Mouse (Mus musculus) cerebral cortex, adult 2 months (tissue): Measurements from ENCODE around the gene Dnajc10.

Source experiments
- WGBS: fragments of 180-500 bp; shearing (Covaris S2); methylation state at CpG from one replicate; pipeline ENCODE4 v1.1.7; 2018; 5-methylcytosine and 5-hydroxymethylcytosine counted together

Gene Dnajc10

GRCm38 (mm10) chr2:80315242-80316161 lies at the start of gene Dnajc10:
Dnajc10 (plus strand) TSS chr2:80315466.
- WGBS = under 1% methylated on average over 71 of the region's 72 CpGs

DNA sequence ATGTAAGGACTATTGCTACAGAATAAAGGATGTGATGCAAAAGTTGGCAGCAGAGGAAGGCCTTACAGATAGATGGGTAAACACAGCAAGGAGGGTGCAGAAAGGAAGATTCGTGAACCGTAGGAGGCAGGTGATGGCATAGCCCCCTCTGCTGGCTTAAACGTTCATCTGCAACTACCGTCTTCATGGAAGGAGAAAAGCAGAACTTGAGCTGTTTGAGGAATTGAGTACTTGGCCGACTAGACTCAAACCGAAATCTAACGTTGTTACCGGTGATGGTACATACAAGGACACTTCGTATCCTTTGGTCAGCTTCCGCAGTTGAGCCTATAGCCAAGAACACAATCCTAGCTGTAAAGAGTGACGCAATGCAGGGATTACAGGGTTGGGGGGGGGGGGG lies 48.4 kb upstream of the Dnajc10 start:
- WGBS = 10% methylated on average over 11 of the region's 11 CpGs

GRCm38 (mm10) chr2:80268053-80268452 lies 47.2 kb upstream of the Dnajc10 start:
- WGBS = 46% methylated on average over 4 of the region's 4 CpGs

- WGBS = 73% methylated on average over 1 of the region's 1 CpGs
These were observed 43.8 kb upstream of the Dnajc10 start for GRCm38 (mm10) chr2:80271431-80271830.

- WGBS = 71% methylated on average over 3 of the region's 3 CpGs
These were observed 42.2 kb upstream of the Dnajc10 start for GRCm38 (mm10) chr2:80273038-80273437.

GRCm38 (mm10) chr2:80273763-80274162 lies 41.5 kb upstream of the Dnajc10 start:
- WGBS = 85% methylated on average over 4 of the region's 4 CpGs

DNA sequence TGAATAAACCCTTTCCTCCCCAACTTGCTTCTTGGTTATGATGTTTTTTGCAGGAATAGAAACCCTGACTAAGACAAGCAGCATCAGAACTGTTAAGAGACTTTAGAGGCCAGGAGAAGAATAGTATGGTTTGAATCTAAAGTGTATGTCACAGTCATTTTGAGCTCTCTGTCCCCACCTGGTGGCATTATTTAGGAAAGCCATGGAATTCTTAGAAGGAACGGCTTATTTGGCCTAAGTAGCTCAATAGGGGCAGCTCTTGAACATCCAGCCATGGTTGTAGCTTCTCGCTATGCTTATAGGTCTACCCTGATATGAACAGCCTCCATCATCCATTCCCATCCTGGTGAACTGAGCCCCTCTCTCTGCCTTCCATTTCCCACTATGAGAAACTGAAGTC lies 40.1 kb upstream of the Dnajc10 start:
- WGBS = 46% methylated on average over 2 of the region's 2 CpGs

DNA sequence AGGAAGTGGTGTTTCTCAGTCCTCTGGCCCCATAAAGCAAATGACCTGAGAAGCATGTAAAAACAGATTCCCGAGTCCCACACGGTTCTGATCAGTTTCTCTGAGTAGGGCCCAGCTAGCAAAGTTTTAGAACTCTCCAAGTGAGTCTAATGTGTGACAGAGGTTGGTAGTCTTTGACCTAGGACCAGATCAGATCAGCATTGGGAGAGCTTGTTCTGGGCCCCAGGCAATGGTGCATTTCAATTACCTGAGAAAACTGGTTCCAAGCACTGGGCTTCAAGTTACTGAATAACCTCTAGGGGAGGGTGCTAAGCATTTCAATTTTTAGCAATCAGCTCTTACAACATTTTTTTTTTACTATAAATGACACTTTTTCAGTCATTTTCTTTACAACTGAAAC lies 33.1 kb upstream of the Dnajc10 start:
- WGBS = 80% methylated on average over 2 of the region's 2 CpGs

DNA sequence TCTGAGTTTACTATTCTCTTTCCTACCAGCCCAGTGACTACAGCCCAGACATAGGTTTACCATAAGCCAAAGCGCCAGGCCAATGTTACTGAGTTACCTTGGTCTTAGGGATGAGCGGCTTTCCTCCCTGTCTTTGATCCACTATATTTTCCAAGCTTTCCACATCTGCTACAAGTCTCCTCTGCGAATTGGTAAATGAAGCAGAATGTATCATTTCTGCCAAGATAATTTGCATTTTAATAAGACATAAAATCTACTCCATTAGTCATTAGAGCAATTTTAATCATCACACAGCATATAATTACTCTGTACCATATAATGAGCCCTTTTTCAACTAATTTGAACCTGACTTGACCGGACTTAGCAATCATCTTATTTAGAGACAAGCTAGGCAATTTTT lies 28.9 kb upstream of the Dnajc10 start:
- 75% methylated on average over 4 of the region's 4 CpGs for WGBS

DNA sequence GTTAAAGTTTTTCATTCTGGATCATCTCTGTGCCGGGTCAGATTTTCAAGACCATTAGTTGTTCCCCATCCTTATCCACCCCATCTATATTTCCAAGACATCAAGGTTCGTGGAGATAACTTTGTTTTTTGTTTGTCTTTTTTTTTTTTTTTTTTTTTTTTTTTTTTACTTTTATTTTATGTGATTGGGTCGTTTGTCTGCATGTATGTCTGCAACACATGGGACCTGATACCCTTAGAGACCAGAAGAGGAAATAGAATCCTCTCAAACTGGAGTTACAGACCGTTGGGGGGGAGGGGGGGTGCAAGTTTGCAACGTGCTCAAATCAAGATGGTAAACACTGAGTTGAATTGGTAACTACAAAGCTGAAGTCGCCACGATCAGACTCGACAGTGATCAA lies 23.1 kb upstream of the Dnajc10 start, which contains the start of gene Prdx6b:
Gene Prdx6b (plus strand): TSS at position 301 of the 400 bp plus-strand sequence.
- 85% methylated on average over 8 of the region's 8 CpGs for WGBS

DNA sequence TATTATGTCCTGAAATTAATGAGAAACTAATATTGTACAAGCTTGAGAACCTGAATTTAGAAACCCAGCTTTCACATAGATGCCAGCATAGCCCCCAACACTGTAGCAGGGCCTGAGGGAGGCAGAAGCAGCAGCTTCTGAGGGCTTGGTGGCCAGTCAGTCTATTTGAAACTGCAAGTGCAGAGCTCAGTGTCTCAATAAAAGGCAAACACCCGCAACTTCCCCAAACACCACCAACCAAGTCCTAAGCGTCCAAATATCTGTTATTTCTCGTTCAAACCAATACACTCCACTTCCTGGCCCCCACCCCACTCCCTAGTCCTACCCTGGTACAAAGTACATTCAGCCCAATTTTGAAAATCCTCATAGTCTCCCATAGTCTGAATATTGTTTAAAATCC lies 16.9 kb upstream of the Dnajc10 start:
- 70% methylated on average over 3 of the region's 3 CpGs for WGBS

DNA sequence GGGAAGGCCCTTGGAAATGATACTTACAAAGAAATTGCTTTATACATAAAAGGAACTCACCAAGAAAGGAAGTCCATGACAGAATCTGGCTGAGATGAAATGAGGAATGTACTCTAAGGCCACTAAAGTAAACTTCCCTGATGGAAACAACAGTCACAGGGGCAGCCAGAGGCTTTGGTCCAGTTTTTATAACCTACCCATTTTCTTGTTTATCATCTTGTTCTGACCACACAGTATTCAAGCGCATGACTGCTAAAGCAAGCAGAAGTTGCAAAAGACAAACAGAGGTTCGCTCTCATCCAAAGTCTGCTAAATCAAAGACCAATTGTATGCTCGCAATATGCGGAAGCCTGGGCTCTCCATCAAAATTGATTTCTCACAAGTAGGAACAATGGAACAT lies 14.5 kb upstream of the Dnajc10 start:
- 70% methylated on average over 4 of the region's 4 CpGs for WGBS

GRCm38 (mm10) chr2:80303957-80304356 lies 11.3 kb upstream of the Dnajc10 start:
- WGBS = 92% methylated on average over 2 of the region's 2 CpGs

- 97% methylated on average over 3 of the region's 3 CpGs for WGBS
These were observed 7.6 kb upstream of the Dnajc10 start for GRCm38 (mm10) chr2:80307701-80308100.

DNA sequence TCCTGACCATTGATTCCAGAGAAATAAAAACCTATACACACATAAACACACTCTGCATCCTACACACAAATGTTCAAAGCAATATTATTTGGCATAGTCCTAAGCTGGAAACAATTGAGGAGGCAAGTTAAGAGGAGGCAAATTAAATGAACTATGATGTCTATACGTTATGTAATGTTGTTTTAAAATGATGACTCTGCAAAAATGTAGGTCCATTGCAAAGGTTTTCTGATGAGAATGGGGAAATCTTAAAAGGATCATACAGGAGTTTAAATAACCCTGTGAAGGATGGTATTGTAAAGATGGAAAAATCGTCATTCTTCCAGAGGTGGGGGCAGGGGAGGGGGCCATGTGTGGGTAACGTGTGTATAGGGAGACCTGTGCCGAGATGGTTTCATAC lies 5.5 kb upstream of the Dnajc10 start:
- 75% methylated on average over 4 of the region's 4 CpGs for WGBS

- 76% methylated on average over 4 of the region's 4 CpGs for WGBS
These were observed 4.5 kb upstream of the Dnajc10 start for GRCm38 (mm10) chr2:80310772-80311171.

DNA sequence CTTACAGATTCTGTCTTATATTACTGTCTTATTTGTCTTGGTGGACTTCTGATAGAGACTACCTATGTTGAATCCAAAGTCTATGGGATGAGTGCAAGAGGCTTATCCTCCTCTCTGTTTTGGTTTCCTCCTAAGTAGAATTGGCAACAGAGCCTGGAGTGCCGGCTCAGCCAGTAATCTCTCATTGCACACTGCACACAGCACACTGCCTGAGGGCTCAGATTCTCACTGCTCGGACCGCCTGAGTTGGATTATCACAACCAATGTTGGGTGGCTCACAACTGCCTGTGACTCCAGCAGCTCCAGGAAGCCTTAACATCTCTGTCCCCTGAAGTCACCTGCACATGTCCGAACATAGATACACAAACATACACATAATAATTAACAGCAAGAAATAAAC lies 3.9 kb upstream of the Dnajc10 start:
- 67% methylated on average over 4 of the region's 4 CpGs for WGBS

DNA sequence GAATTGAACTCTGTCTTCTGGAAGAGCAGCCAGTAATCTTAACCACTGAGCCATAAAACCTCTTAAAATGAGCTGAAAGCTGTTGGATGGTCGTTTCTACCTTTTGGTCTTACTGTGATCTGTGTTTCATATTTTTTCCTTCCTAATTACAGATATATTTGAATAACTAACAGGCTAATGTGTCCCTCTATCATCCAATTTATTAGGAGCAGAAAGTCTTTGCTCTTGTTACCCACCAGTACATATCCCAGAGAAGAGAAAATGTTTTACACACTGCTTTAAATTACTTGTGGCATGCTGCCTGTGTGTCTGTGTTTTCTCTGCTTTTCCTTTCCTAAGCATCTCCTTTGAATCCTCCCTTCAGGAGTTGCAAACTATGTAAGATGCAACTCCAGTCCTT lies 1.1 kb upstream of the Dnajc10 start:
- WGBS = 46% methylated on average over 1 of the region's 1 CpGs

DNA sequence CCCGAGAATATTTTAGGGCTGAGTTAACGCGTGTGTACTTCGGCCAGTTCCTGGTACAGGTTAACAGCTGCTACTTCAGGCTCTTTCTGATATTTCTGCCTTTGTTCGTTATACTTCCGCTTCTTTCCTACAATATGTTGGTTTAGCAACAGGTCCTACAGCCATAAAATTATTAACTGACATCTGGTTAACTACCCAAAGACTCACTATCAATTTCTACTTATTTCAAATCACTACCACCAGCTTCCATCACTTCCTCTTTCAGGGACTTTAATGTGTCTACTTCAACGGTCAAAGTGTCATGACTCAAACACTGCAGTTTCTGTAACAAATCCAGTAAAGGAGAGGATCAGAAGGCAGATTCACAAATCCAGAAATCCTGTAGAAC lies 418 bp upstream of the Dnajc10 start:
- WGBS = 20% methylated on average over 7 of the region's 7 CpGs

GRCm38 (mm10) chr2:80322878-80323277 lies 7.6 kb downstream of the Dnajc10 start:
- 94% methylated on average over 4 of the region's 4 CpGs for WGBS

- WGBS = 91% methylated on average over 2 of the region's 2 CpGs
These were observed 10.5 kb downstream of the Dnajc10 start for GRCm38 (mm10) chr2:80325779-80326178.

DNA sequence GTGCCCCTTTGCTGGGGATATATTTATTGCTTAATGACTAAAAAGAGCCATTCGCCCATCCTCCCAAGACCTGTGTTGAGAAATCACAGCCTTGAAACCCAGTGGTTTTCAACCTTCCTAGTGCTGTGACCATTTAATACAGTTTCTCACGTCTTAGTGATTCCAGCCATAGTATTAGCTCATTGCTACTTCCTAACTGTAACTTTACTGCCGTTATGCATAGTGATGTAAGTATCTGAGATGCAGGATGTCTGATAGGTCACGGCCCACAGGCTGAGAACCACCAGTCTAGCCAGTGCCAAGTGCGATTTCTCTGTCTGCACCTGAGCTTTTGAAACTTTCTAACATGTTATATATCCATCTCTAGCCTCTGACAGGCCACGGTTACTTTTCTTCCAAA lies 12.0 kb downstream of the Dnajc10 start:
- 93% methylated on average over 6 of the region's 6 CpGs for WGBS

- WGBS = 96% methylated on average over 7 of the region's 7 CpGs
These were observed 13.8 kb downstream of the Dnajc10 start for GRCm38 (mm10) chr2:80328961-80329653.
